Mouse (Mus musculus) regulatory T cell (primary cell): ENCODE measurements around the gene Grhpr.
"Not testable (repeated sequence)": the region's sequence is repeated elsewhere in the genome, so short reads cannot be mapped to it uniquely, and the experiment has no call there.

Experiments
- in situ Hi-C: fragments of 300-600 bp; cut with MboI, MseI; formaldehyde crosslinking; loops from one replicate; pipeline ENCODE4 v1.15.1; 2025; ENCODE audit warnings: high pct_unique_total_duplicates

Gene Grhpr

GRCm38 (mm10) chr4:44973871-44974270 is 7.3 kb upstream of the Grhpr start:
- in situ Hi-C loops, result loop anchor here (5.0 to 10.0 kb wide), 2 partner anchors 38 to 131 kb away; partner anchors contain the start of genes Tomm5 and Zbtb5

GRCm38 (mm10) chr4:44974331-44974730 is 6.9 kb upstream of the Grhpr start:
- in situ Hi-C loops, result loop anchor here (5.0 to 10.0 kb wide), 2 partner anchors 38 to 130 kb away; partner anchors contain the start of genes Tomm5 and Zbtb5

GRCm38 (mm10) chr4:44976026-44976615 is 5.1 kb upstream of the Grhpr start:
- in situ Hi-C loops, result loop anchor here (10.0 kb wide), 1 partner anchor 129 kb away; the partner anchor contains the start of gene Tomm5

GRCm38 (mm10) chr4:44976921-44977710 is 4.1 kb upstream of the Grhpr start:
- in situ Hi-C loops, result loop anchor here (10.0 kb wide), 1 partner anchor 128 kb away; the partner anchor contains the start of gene Tomm5

- in situ Hi-C loops, result loop anchor here (10.0 kb wide), 1 partner anchor 127 kb away; the partner anchor contains the start of gene Tomm5
Measured at GRCm38 (mm10) chr4:44978175-44978574, 3.0 kb upstream of the Grhpr start.

- in situ Hi-C loops, result loop anchor here (10.0 kb wide), 1 partner anchor 125 kb away; the partner anchor contains the start of gene Tomm5
Measured at GRCm38 (mm10) chr4:44979794-44980338, 1.3 kb upstream of the Grhpr start.

GRCm38 (mm10) chr4:44981974-44982287 is 736 bp downstream of the Grhpr start:
- in situ Hi-C loops, result no loop called here

GRCm38 (mm10) chr4:44982440-44983130 is 1.4 kb downstream of the Grhpr start:
- in situ Hi-C loops, result no loop called here

- in situ Hi-C loops, result no loop called here
Measured at GRCm38 (mm10) chr4:44983131-44983740, 2.0 kb downstream of the Grhpr start.

- in situ Hi-C loops, result no loop called here
Measured at GRCm38 (mm10) chr4:44990560-44990959, 9.4 kb downstream of the Grhpr start.

- in situ Hi-C loops, result not testable (repeated sequence)
Measured at GRCm38 (mm10) chr4:44992330-44992729, 11.1 kb downstream of the Grhpr start.

- in situ Hi-C loops, result not testable (repeated sequence)
Measured at GRCm38 (mm10) chr4:44993179-44993578, 12.0 kb downstream of the Grhpr start.

- in situ Hi-C loops, result no loop called here
Measured at GRCm38 (mm10) chr4:44993847-44994246, 12.7 kb downstream of the Grhpr start.

- in situ Hi-C loops, result no loop called here
Measured at GRCm38 (mm10) chr4:44994776-44995175, 13.6 kb downstream of the Grhpr start.

- in situ Hi-C loops, result no loop called here
Measured at GRCm38 (mm10) chr4:44998071-44998470, 16.9 kb downstream of the Grhpr start.

- in situ Hi-C loops, result no loop called here
Measured at GRCm38 (mm10) chr4:45000001-45000400, 18.8 kb downstream of the Grhpr start.

GRCm38 (mm10) chr4:45005452-45005851 is 24.3 kb downstream of the Grhpr start:
- in situ Hi-C loops, result no loop called here

- in situ Hi-C loops, result loop anchor here (5.0 kb wide), 1 partner anchor 39 kb away; no protein-coding TSS in a partner anchor
Measured at GRCm38 (mm10) chr4:45010806-45011415, 29.7 kb downstream of the Grhpr start.

- in situ Hi-C loops, result loop anchor here (5.0 kb wide), 1 partner anchor 39 kb away; no protein-coding TSS in a partner anchor
Measured at GRCm38 (mm10) chr4:45011581-45012104, 30.4 kb downstream of the Grhpr start.
